Mouse (Mus musculus): Measurements from ENCODE around the gene U2af2.
A peak's percentile ranks its signal among the peaks of the same experiment; 100 is the strongest.
"Not testable (repeated sequence)": the region's sequence is repeated elsewhere in the genome, so short reads cannot be mapped to it uniquely, and the experiment has no call there.

Gene U2af2

GRCm38 (mm10) chr7:5074984-5075383 is 13.0 kb downstream of the U2af2 start:
- DNase-seq (ENCODE audit: low spot score in 2 of 2), result no peak

- DNase-seq (ENCODE audit: low spot score in 2 of 2), result no peak
Observed at GRCm38 (mm10) chr7:5076931-5077330, 15.0 kb downstream of the U2af2 start.

- not testable (repeated sequence) for DNase-seq (ENCODE audit: low spot score in 2 of 2)
Observed at GRCm38 (mm10) chr7:5079365-5080009, 17.5 kb downstream of the U2af2 start.

GRCm38 (mm10) chr7:5080010-5080751 is 18.2 kb downstream of the U2af2 start, which contains the start of gene Epn1:
Gene Epn1 (plus strand): TSS chr7:5080235.
- peak; percentile 88 to 97 for DNase-seq (ENCODE audit: low spot score in 2 of 2)

GRCm38 (mm10) chr7:5080815-5081214 is 18.9 kb downstream of the U2af2 start:
- no peak for DNase-seq (ENCODE audit: low spot score in 2 of 2)

GRCm38 (mm10) chr7:5081241-5081640 is 19.3 kb downstream of the U2af2 start:
- DNase-seq (ENCODE audit: low spot score in 2 of 2), result no peak

- DNase-seq (ENCODE audit: low spot score in 2 of 2), result no peak
Observed at GRCm38 (mm10) chr7:5081939-5082338, 20.0 kb downstream of the U2af2 start.

- DNase-seq (ENCODE audit: low spot score in 2 of 2), result no peak
Observed at GRCm38 (mm10) chr7:5083325-5084105, 21.6 kb downstream of the U2af2 start.

- DNase-seq (ENCODE audit: low spot score in 2 of 2), result no peak
Observed at GRCm38 (mm10) chr7:5085512-5085911, 23.6 kb downstream of the U2af2 start.

- DNase-seq (ENCODE audit: low spot score in 2 of 2), result no peak
Observed at GRCm38 (mm10) chr7:5086921-5087440, 25.0 kb downstream of the U2af2 start.

- no peak for DNase-seq (ENCODE audit: low spot score in 2 of 2)
Observed at GRCm38 (mm10) chr7:5087886-5088285, 25.9 kb downstream of the U2af2 start.

- peak in 1 of 2 experiments; percentile 75 for DNase-seq (ENCODE audit: low spot score in 2 of 2)
Observed at GRCm38 (mm10) chr7:5089853-5090252, 27.9 kb downstream of the U2af2 start.

- peak in 1 of 2 experiments; percentile 62 for DNase-seq (ENCODE audit: low spot score in 2 of 2)
Observed at GRCm38 (mm10) chr7:5091008-5091728, 29.2 kb downstream of the U2af2 start.

GRCm38 (mm10) chr7:5092381-5092780 is 30.4 kb downstream of the U2af2 start:
- DNase-seq (ENCODE audit: low spot score in 2 of 2), result no peak

GRCm38 (mm10) chr7:5092831-5093510 is 31.0 kb downstream of the U2af2 start:
- peak in 1 of 2 experiments; percentile 50 for DNase-seq (ENCODE audit: low spot score in 2 of 2)

- no peak for DNase-seq (ENCODE audit: low spot score in 2 of 2)
Observed at GRCm38 (mm10) chr7:5098769-5099168, 36.8 kb downstream of the U2af2 start.

GRCm38 (mm10) chr7:5099796-5100195 is 37.9 kb downstream of the U2af2 start:
- DNase-seq (ENCODE audit: low spot score in 2 of 2), result no peak

GRCm38 (mm10) chr7:5101066-5101663 is 39.2 kb downstream of the U2af2 start:
- no peak for DNase-seq (ENCODE audit: low spot score in 2 of 2)

- no peak for DNase-seq (ENCODE audit: low spot score in 2 of 2)
Observed at GRCm38 (mm10) chr7:5102564-5102963, 40.6 kb downstream of the U2af2 start.

GRCm38 (mm10) chr7:5108272-5108671 is 46.3 kb downstream of the U2af2 start:
- no peak for DNase-seq (ENCODE audit: low spot score in 2 of 2)
